Mouse (Mus musculus) adrenal gland, adult 8-10 months (tissue): ENCODE results near the gene Gtsf2. TPM values are rescaled to one million over a fixed set of nuclear protein-coding genes. Genes with fewer than 3 reads are reported as not detected.
"Not testable (repeated sequence)": the region's sequence is repeated elsewhere in the genome, so short reads cannot be mapped to it uniquely, and the experiment has no call there.

Experiments used
- DNase-seq: peaks from one replicate; pipeline ENCODE4 v3.0.0; 2022
- total RNA-seq, 4 experiments: library from RNA; stranded (reverse); gene quantifications; 2 replicates each; pipeline ENCODE4 v1.2.4; 2022

Gtsf2 gene
- not detected for total RNA-seq

DNA sequence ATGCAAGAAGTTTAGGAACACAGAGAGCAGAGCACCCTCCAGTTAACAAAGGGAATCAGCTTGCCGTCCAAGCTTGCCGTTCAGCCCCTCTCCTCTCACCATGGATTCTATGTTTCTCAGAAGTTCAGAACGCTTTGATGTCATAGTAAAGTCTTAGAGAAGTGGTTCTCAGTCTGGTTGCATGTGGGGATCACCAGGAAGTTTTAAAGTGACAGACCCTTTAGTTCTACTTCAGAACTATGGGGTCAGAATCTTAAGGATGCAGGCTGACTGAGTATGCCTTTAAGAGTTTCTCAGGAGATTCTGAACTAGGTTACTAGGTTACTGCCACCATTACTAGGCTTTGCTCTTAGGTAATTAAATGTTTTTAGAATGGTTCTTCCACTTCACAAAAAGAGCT, at the start of gene Gtsf2:
Gtsf2 (minus strand) TSS at position 101 of the 400 bp plus-strand sequence.
- no peak for DNase-seq

DNA sequence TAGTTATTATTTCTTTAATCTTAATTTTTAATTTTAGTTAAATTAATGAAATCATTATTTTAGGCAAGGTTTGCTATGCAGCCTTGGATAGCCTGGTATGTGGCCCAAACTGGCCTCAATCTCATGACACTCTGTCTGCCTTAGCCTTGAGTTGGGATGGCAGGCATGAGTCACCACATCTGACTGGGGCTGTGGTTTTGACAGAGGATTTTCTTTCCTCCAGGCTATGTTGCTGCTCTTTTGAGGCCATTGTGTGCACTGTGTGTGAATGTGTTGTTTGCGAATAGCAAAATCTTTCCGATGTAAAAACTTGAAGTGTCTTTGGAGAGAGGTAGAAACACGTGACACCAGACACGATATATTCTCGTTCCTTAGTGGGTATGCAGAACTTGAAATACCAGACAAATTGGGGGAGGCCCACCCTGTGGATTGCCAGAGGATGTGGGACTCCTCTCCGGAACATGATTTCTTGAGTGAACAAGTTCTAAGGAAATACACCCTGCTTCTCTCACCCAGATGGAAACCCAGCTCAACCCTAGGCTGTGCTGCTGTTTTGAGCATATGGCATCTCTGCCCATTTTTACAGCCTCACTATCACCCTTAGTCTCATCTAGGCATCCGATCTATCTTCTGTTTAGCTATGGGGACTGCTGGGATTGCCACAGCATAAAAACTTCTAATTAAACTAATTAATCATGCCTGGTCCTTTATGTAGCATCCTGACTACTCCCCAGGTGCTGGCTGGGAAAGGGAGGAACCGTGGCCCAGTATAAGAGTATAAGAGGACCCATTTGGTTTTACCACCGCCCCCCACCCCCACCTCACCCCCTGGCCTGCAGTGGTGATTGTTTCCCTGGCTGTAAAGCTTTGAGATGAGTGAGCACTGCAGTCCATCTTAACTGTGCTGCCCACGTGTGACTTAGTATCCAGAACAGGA, 48.2 kb upstream of the Gtsf2 start:
- DNase-seq, result peak; percentile 75

DNA sequence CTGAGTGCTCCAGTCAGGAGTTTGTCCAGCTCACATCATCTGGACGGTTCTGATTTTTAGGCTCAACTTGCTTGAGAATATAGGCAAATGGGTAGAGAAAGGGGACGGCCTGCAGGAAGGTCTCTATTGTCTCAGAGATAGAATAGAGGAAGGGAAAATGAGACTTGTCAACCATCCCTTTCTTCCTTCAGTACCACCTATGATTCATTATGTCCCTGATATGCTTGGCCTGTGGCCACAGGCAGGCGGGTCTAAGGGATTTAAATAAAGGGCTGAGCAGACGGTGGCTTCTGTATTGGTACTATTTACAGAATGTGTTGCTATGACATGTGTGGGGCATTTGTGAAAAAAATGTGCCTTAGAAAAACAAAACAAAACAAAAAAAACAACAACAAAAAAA, 40.1 kb upstream of the Gtsf2 start:
- no peak for DNase-seq

DNA sequence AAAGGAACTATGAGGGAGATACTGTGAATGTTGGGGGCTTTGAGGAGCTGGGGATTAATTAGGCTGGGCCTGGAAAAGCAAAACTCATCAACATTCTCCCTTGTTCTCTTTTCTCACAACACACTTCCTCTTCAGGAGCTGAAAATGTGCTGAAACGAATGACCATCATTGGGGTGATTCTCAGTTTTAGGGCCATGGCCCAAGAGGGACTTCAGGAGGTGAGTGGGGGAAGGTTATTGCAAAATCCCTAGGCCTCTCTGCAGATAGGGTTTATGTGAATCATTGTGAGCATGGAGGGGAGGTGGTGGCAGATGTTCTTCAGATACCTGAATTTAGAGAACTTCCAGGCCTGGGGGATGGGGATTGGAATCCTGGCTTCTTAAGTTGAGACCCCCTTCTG, 38.4 kb upstream of the Gtsf2 start:
- no peak for DNase-seq

DNA sequence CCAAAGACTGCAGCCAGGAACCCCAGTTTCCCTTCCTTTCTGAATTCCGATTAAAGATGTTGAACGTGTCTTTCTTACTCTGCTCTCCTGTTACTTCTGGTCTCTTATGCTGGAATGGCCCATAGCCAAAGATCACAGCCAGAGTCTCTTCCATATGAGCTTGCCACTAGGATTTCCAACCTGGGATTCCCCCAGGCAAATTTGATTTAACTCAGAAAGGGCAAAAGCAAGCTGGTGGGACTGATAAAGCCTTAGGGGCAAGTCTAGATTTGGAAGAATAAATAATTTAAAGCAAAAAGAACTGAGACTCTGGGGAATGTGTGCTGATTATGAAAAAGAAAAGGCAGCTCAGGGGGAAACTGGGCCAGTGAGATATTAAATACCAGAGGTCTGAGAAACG, 36.8 kb upstream of the Gtsf2 start:
- DNase-seq, result no peak

DNA sequence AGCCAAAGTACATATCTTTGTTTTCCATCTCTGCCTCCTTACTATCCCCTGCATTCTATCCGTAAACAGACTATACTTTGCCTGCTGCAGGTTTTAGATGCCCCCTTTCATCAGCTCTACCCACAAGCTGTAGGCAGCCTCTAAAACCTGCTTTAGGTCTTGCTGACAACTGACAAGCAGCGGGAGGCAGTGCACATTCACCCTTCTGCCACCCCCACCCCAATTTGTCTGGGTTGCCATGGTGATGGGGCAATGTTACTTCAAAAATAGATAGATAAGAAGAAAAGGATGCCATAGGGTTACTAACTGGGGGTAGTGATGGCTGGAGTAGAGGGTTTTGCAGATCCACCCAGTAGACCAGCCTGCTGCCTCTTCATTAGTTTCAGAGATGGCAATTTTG, 36.2 kb upstream of the Gtsf2 start:
- no peak for DNase-seq

DNA sequence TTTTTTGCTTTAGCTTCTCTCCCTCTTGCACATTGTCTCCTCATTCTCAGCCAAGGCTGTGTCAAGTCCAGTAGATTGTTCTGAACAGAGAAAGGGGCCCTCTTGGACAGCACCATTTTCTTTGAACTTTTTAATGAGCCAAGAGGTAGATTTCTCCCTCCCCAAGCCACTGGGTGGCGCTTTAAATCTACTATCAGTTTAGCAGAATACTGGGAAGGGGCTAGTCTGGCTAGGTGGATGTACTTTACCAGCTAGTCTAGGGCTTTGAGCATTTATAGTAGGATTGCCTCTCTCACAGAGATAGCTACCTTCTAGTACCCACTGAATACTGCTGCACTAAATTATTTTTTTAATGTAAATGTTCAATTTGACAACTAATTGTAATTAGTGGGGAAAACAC, 34.2 kb upstream of the Gtsf2 start:
- no peak for DNase-seq

DNA sequence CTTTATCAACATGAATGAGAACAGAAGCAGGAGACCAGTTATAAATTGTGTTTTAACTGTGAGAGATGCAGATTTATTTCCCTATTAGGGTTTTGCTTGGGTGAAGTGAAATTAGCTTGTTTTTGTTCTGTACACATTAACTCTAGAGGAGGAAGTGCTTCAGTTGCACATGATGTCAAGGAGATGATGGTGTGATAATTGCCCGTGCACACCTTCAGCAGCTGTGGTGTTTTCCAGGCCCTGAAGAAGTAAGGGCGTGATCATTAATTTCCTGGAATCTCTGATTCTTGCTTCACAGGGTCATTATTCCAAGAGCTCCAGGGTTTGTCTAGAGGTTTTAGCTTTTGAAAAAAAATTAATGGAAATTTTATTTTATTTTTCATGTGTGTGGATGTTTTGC, 31.9 kb upstream of the Gtsf2 start:
- DNase-seq, result no peak

DNA sequence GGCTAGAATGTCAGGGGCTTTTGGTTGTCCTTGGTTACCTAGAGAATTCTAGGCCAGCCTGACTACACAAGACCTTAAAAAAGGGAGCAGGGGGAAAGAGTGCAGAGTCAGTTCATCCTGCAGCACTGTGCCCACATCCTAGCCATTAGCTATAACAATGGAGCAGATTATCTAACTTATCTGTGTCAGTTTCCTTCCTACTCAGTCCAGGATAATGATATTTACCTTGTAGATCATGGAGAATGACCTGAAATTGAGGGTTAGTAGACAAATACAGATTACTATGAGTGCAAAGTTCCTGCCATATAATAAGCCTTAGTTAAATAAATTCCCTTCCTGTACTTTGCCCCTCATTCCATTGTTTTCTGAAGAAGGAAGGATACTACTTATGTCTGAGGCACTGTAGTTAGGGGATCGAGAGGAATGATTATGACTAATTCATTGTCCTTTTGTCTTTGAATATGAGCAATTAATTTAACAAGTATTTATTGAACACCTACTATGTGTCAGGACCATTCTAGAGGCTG, 30.9 kb upstream of the Gtsf2 start:
- no peak for DNase-seq

DNA sequence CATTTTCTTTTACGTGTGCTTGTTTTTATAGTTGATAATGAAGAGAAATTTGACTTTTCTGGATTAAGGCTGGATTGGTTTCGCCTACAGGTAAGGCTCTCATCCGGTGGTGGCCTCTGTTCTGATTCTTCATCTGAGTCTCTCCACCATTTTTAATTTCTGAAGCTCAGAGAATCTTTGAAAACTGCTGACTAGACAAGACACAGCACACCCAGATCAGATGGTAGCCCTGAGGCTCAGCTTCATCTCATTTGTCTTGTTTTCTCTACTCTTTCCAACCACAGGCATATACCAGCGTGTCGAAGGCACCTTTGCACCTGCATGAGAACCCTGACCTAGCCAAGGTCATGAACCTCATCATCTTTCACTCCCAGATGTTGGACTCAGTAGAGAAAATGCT, 25.5 kb upstream of the Gtsf2 start:
- no peak for DNase-seq

DNA sequence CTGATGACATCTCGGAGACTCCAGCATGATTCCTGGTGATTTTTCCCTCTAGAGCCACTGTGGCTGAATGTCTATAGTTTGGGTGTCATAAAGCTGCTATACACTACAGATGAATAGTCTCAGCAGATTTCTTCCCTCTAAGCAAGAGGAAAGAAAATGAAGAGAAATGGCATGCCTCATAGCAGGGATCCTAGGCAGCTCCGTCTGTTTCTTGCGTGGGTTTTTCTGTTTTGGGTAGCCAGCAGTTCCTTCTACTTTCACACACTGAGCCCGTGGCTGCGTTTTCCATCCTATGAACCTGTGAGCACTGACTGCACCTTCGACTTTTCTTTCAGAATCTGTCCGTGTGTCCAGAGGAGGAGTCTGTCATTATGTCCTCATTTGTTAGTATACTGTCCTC, 24.9 kb upstream of the Gtsf2 start:
- DNase-seq, result no peak

DNA sequence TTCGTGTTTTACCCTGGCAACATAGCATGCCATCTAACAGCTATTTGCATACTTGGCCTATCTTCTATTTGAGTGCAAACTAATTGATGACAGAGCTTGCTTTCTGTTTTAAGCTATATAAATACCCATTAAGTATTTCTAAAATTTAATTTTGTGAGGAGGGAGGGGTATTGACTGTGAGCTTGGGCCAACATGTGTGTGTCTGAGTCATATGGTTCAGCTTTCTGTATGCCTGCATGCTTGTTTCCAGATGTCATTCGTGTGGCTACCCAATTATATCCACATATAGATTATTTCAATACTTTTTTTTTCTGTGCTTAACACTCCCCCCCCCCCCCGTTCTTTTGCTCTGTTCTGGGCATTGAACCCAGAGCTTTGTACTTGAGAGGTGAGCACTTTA, 24.0 kb upstream of the Gtsf2 start:
- DNase-seq, result no peak

DNA sequence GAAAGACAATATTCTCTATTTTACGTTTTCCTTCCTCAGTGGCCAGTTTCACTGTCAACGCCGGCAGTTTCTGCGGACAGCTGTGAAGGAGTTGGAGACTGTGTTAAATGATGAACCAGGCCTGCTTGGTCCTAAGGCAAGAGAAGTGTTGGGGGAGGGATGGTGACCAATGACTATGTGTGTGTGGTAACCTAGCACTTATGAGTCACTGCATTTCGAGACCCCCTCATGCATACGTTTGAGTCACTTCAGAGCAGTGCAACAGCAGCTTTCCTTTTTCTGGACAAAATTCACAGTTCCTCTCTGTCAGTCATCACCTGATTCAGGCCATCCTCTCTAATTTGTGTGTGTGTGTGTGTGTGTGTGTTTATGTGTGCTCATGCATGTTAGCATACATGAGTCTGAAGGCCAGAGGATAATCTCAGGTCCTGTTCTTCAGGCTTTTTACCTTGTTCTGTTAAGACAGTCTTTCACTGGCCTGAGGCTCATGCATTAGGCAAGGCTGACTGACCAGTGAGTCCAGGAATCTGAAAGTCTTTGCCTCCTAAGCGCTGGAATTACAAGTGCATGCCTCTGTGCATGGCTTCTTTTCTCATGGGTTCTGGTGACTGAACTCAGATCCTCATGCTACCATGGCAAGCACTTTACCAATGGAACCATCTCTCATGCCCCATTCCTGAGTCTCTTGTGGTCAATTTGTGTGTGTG, 23.4 kb upstream of the Gtsf2 start:
- DNase-seq, result no peak

DNA sequence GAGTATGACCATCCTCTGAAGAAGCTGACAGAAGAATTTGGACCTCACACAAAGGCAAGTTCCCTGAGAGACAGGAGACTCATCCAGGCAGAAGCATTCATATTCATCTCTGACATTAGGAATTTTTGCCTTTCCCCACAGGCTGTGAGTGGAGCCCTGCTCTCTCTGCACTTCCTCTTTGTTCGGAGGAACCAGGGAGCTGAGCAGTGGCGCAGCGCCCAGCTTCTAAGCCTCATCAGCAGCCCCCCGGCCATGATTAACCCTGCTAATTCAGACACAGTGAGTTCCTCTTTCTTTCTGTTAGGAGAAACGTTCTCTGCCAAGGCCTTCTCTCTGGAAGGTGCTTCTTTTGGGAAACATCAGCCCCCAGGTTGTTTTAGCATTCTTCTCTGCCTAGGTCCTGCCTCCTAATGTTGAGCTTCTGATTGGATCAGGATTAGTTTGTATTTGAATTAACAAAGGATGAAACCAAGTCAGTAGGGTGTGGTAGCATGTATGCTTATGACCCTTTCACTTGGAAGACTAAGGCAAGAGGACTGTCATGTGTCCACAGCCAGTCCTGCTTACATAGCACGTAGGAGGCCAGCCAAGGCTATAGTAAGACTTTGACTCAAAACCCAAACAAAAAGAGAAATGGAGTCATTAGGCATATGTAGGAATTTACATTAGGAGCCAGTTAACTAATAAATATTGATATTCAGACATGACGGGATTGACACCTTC, 14.4 kb upstream of the Gtsf2 start:
- DNase-seq, result no peak

DNA sequence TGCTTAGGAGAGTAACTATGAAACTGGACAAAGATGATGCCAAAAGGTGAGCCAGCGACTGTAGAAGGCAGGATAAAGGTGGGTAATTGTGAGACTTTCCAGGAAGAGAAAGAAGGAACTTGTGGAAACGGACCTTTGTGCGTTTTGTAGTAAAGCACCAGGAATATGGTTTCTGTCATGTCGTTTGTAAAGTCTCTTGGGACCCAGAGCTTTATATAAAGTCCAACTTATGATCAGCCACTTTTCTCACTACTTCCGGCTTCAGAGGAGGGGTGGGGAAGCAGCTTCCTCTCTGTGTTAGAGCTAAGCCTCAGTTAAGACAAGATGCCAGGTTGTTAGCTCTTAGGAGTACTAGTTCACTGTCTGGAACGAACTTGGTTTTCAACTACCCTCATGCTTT, 6.2 kb upstream of the Gtsf2 start:
- no peak for DNase-seq

DNA sequence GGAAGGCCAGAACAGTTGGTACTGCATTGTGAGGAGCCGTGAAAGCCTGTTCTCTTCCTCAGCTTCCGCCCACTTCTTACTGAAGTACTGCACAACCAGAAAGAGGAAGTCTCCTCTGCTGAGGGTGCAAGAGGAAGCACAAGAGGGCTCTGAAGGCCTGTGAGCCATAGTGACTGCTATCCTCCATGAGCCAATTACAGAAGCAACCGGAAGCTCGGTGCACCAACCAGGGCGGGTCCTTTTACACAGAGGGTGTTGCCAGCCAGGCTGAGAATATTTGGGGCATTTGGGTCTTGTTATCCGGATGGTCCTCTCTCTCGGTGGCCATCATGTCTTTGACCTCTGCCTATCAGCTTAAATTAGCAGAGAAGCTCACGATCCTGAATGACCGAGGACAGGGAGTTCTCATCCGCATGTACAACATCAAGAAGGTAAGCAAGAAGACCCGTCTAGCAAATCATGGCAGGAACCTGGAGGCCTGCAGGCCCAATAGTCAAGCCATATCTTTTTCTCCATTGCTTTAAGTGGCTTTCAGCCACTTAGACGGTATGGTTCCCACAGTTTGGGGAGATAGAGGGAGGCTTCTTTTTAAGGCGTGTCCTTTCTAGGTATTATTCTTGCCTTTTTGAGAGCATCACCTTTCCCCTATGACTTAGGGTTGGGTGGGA, 5.4 kb upstream of the Gtsf2 start, which contains the start of gene Nckap1l:
Nckap1l (plus strand) TSS at position 244 of the 668 bp plus-strand sequence.
- peak; percentile 12 for DNase-seq

DNA sequence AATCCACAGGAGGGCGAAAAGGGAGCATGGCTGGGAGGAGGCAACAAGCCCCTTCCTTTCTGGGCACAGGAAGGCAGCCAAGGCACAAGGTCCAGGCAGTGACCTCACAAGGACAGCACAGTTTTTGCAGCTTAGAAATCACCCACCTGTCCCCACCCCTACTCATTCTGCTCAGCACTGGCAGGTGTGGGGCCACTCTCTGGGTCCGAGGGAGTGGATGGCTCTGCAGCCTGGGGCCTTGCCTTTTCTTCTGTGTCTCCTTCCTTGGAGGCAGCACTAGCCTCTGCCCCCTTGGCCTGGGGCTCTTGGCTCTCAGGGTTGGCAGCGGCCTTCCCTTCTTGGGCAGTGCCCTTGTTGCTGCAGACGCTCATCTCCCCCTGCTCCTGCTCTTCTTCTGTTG, 2.3 kb downstream of the Gtsf2 start:
- not testable (repeated sequence) for DNase-seq

DNA sequence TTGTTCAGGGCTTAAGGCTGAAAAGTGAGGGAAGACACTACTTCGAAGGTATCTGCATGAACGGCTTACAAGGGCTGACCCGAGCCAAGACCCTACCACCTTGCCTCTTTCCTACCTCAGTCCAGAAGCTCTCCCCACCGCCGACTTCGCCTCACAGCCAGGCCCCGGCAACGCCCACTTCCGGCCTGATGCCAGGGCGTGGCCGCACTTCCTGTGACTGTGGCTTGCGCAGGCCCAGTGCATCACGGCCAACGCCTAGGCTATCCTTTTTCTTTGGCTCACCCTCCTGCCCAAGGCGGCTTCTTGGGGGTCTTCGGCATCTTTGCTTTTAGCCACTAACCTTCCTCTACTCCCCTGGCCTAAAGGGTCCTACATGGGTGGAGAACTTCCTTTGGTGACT, 18.0 kb downstream of the Gtsf2 start, which contains the start of gene Gtsf1:
Gtsf1 (minus strand) TSS at position 230 of the 400 bp plus-strand sequence.
- DNase-seq, result no peak

DNA sequence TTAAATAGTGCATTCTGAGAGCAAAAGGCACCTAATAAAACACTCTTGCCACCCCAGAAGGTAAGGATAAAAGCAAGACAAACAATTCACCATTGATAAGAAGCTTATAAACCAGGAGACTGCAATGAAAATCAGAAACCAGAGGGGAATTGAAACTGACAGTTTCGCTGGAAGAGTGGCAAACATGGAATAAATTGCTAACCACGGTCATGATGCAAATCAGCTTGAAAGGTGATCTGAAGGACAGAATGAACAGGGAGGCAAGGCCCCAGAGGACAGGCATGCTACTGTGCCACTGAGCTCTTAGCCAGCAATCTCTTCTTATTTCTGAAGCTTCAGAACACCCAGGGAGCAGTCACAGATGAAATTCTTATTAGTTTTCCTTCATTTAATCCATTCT, 21.3 kb downstream of the Gtsf2 start:
- DNase-seq, result no peak

DNA sequence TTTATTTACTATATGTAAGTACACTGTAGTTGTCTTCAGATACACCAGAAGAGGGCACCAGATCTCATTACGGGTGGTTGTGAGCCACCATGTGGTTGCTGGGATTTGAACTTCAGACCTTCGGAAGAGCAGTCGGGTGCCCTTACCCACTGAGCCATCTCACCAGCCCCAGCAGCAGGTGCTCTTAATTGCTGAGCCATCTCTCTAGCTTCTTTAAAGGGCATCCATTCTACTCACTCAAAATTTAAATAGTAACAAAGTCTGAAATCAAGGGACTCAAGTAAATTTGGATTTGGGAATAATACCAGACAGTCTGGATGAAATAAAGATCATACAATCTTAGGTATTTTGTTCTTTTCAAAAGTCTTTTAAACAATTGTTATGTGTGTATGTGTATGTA, 42.7 kb downstream of the Gtsf2 start:
- DNase-seq, result not testable (repeated sequence)

DNA sequence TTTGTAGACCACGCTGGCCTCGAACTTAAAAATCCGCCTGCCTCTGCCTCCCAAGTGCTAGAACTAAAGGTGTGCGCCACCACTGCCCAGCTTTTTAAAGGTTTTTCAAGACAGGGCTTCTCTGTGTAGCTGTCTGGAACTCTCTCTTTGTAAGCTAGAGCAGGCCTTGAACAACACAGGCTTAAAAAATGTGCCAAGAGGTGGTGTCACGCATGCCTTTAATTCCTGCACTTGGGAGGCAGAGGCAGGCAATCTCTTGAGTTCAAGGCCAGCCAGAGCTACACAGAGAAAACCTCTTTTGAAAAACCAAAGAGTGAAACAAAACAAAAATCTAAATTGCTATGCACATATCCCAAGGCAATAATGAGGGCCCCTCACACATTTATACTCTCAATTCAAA, 46.9 kb downstream of the Gtsf2 start:
- DNase-seq, result no peak

DNA sequence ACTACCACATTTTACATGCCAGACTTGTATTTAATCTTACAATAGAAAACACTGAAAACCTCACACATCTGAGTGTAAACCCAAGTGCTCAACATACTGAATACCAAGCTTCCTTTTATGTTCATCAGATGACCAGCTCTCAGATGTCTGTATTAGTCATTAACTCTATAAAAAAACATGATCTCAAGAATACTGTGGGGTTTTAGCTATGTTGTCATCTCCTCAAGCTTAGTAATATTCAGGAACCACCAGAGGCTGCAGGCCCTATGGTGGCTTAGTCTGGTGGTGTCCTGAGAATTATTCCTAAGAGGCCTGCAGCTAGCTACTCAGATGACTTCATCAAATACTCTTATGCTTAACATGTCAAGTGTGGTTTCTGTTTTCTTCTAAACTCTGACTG, 54.7 kb downstream of the Gtsf2 start:
- no peak for DNase-seq
